Mouse (Mus musculus) CH12.LX (cell line): ENCODE results near the gene Gm39566. TPM values are rescaled to one million over a fixed set of nuclear protein-coding genes. Genes with fewer than 3 reads are reported as not detected.
A peak's percentile ranks its signal among the peaks of the same experiment; 100 is the strongest.

ENCODE experiments used
- DNase-seq: peaks from one replicate; pipeline ENCODE4 v3.0.0-alpha.2; 2013; ENCODE audit errors: extremely low read depth
- H3K27ac ChIP-seq: 2 replicates; pipeline ENCODE4 v1.5.1; 2012; ENCODE audit warnings: low read depth, mild to moderate bottlenecking, control low read depth, moderate library complexity; ENCODE audit not compliant: insufficient read depth
- H3K27me3 ChIP-seq: replicated peaks from 2 replicates; pipeline ENCODE3; 2012; ENCODE audit warnings: inconsistent platforms
- H3K36me3 ChIP-seq, 2 experiments: replicated peaks in 1 of 2; 2 replicates each; pipeline versions ENCODE3 to v1.6.1; 2012; ENCODE audit warnings: inconsistent platforms in 1 of 2, low read length in 1 of 2, mild to moderate bottlenecking in 1 of 2, mixed read lengths in 1 of 2, moderate library complexity in 1 of 2; ENCODE audit not compliant: control insufficient read depth in 1 of 2, insufficient read depth in 1 of 2
- H3K4me1 ChIP-seq, 2 experiments: 2 replicates each; pipeline ENCODE4 v1.6.1; 2012; ENCODE audit warnings: inconsistent platforms in 1 of 2, moderate library complexity in 1 of 2; ENCODE audit not compliant: insufficient read depth in 2 of 2, control insufficient read depth in 1 of 2
- H3K4me2 ChIP-seq: 2 replicates; pipeline ENCODE4 v1.6.1; 2012; ENCODE audit warnings: low read depth, mild to moderate bottlenecking, control low read depth; ENCODE audit not compliant: poor library complexity, insufficient read depth, severe bottlenecking
- H3K4me3 ChIP-seq, 3 experiments: fragments of 150-350 bp in 1 of 3; sonication (generic) in 1 of 3; replicated peaks in 1 of 3; 2 replicates each; pipeline versions ENCODE3 to v1.5.1; 2011 to 2012; ENCODE audit warnings: low read depth in 2 of 3, low read length in 2 of 3, mild to moderate bottlenecking in 2 of 3, moderate library complexity in 2 of 3, control low read depth in 1 of 3, improper control_type of control experiment in 1 of 3, inconsistent platforms in 1 of 3, mixed read lengths in 1 of 3; ENCODE audit not compliant: poor library complexity in 1 of 3
- H3K79me2 ChIP-seq: replicated peaks from 2 replicates; pipeline ENCODE4 v1.6.1; 2012; ENCODE audit warnings: mild to moderate bottlenecking, moderate library complexity; ENCODE audit not compliant: control insufficient read depth, poor library complexity, insufficient read depth, severe bottlenecking; ENCODE audit errors: extremely low read depth
- H3K9ac ChIP-seq: 2 replicates; pipeline ENCODE4 v1.6.1; 2012; ENCODE audit warnings: low read depth, mild to moderate bottlenecking, control low read depth, moderate library complexity; ENCODE audit not compliant: insufficient read depth
- H3K9me3 ChIP-seq: replicated peaks from 2 replicates; pipeline ENCODE3; 2012; ENCODE audit warnings: low read length, inconsistent platforms, mixed read lengths
- CTCF ChIP-seq, 2 experiments: IDR thresholded peaks in 1 of 2; conservative IDR thresholded peaks in 1 of 2; 2 replicates each; pipeline ENCODE4 v1.5.1; 2011 to 2012; ENCODE audit warnings: low read depth in 2 of 2, low read length in 2 of 2, improper control_type of control experiment in 1 of 2, inconsistent platforms in 1 of 2, mild to moderate bottlenecking in 1 of 2, moderate library complexity in 1 of 2
- ELF1 ChIP-seq: IDR thresholded peaks from 2 replicates; pipeline ENCODE4 v1.6.1; 2014; ENCODE audit warnings: low read depth, mild to moderate bottlenecking, inconsistent platforms, low read length, improper control_type of control experiment
- JUND ChIP-seq: conservative IDR thresholded peaks from 2 replicates; pipeline ENCODE4 v1.6.1; 2011; ENCODE audit warnings: low read depth, low read length, improper control_type of control experiment
- MAFK ChIP-seq: IDR thresholded peaks from 2 replicates; pipeline ENCODE4 v1.6.1; 2011; ENCODE audit warnings: low read length, improper control_type of control experiment; ENCODE audit not compliant: insufficient replicate concordance
- MAX ChIP-seq: IDR thresholded peaks from 2 replicates; pipeline ENCODE4 v1.6.1; 2011; ENCODE audit warnings: low read length, improper control_type of control experiment
- MEF2A ChIP-seq: IDR thresholded peaks from 2 replicates; pipeline ENCODE4 v1.6.1; 2014; ENCODE audit warnings: low read depth, mild to moderate bottlenecking, inconsistent platforms, low read length, improper control_type of control experiment, borderline replicate concordance
- POLR2A ChIP-seq: IDR thresholded peaks from 2 replicates; pipeline ENCODE4 v1.6.1; 2011; ENCODE audit warnings: low read depth, mild to moderate bottlenecking, improper control_type of control experiment, low read length
- RAD21 ChIP-seq: IDR thresholded peaks from 2 replicates; pipeline ENCODE4 v1.6.1; 2011; ENCODE audit warnings: low read depth, mild to moderate bottlenecking, low read length, improper control_type of control experiment, moderate library complexity
- RCOR1 ChIP-seq: conservative IDR thresholded peaks from 2 replicates; pipeline ENCODE4 v1.6.1; 2012; ENCODE audit warnings: low read depth, mild to moderate bottlenecking, inconsistent platforms, low read length, improper control_type of control experiment
- SMC3 ChIP-seq: IDR thresholded peaks from 2 replicates; pipeline ENCODE4 v1.6.1; 2011; ENCODE audit warnings: low read depth, low read length, improper control_type of control experiment
- UBTF ChIP-seq: IDR thresholded peaks from 2 replicates; pipeline ENCODE4 v1.6.1; 2012; ENCODE audit warnings: low read depth, mild to moderate bottlenecking, inconsistent platforms, low read length, improper control_type of control experiment, moderate library complexity
- dilution Hi-C: fragments of 300-500 bp; cut with MboI; formaldehyde crosslinking; loops from 2 replicates; pipeline ENCODE4 v1.14.3; 2020; ENCODE audit warnings: low sequenced_read_pairs; ENCODE audit not compliant: extremely low pct_unique_long_range_greater_than_20kb, extremely low pct_ligation_motif_present
- in situ Hi-C: fragments of 300-500 bp; cut with MboI; formaldehyde crosslinking; loops from 3 replicates; pipeline ENCODE4 v1.14.3; 2019; ENCODE audit warnings: low sequenced_read_pairs, low pct_ligation_motif_present, low pct_unique_long_range_greater_than_20kb, mixed read lengths
- polyA plus RNA-seq: library from polyadenylated mRNA; unstranded; fragments of >175 nt; gene quantifications from 2 replicates; pipeline ENCODE4 v1.2.1, GENCODE M21; 2012; ENCODE audit warnings: low read depth; ENCODE audit not compliant: insufficient read length
- total RNA-seq, 2 experiments: library from RNA; depleted of rRNA; stranded (reverse); fragments of 300-350 nt in 1 of 2; fragments of >200 nt in 1 of 2; gene quantifications; 2 replicates each; pipeline ENCODE4 v1.2.3; 2012 to 2014

Gm39566 gene
- total and polyA plus RNA-seq, 3 experiments = not detected

GRCm38 (mm10) chr11:69765221-69766125, 49.6 kb downstream of the Gm39566 start, which contains the start of gene Zbtb4:
TSS of gene Zbtb4 (plus strand) at chr11:69765912.
- H3K79me2 ChIP-seq = no peaks in the 10 kb centered on the region; the same call in 1 of the 2 replicates
- H3K4me1 ChIP-seq = peaks cover 17 to 23% of the 10 kb centered on the region in 2 experiments
- no peak within 1 kb of the TSS for H3K27ac ChIP-seq
- TF ChIP-seq MEF2A (no peak), POLR2A (peak; percentile 65), UBTF (peak; percentile 60; the same call in 1 of the 2 replicates)
- dilution Hi-C loops = no loop called here
- H3K27me3 ChIP-seq = peaks cover 4% of the 10 kb centered on the region
- no peaks in the 10 kb centered on the region for H3K9me3 ChIP-seq
- no peaks in the 10 kb centered on the region for H3K36me3 ChIP-seq
- peak within 1 kb of the TSS; percentile 92 for H3K9ac ChIP-seq
- no peak for DNase-seq
- peak within 1 kb of the TSS; percentile 69 to 81 (median 72) for H3K4me3 ChIP-seq
- peak within 1 kb of the TSS; percentile 44 for H3K4me2 ChIP-seq
- in situ Hi-C loops = no loop called here

- no peak for DNase-seq
Measured at GRCm38 (mm10) chr11:69763551-69763950, 51.5 kb downstream of the Gm39566 start.

GRCm38 (mm10) chr11:69761868-69762267, 53.2 kb downstream of the Gm39566 start, which contains the start of gene Slc35g3:
TSS of gene Slc35g3 (minus strand) at chr11:69761968.
- no peak within 1 kb of the TSS for H3K4me3 ChIP-seq
- H3K36me3 ChIP-seq = no peaks in the 10 kb centered on the region
- in situ Hi-C loops (no loop called here), dilution Hi-C loops (no loop called here)
- TF ChIP-seq MAFK (no peak), RCOR1 (no peak), MAX (no peak)
- H3K9me3 ChIP-seq = no peaks in the 10 kb centered on the region
- peaks cover 15 to 27% of the 10 kb centered on the region in 2 experiments for H3K4me1 ChIP-seq
- no peak within 1 kb of the TSS for H3K9ac ChIP-seq
- H3K27me3 ChIP-seq = peaks cover 4% of the 10 kb centered on the region
- no peak within 1 kb of the TSS for H3K4me2 ChIP-seq
- H3K79me2 ChIP-seq = peaks cover 10% of the 10 kb centered on the region
- no peak within 1 kb of the TSS for H3K27ac ChIP-seq
- no peak for DNase-seq

More at GRCm38 (mm10) chr11:69763551-69763950, 51.5 kb downstream of the Gm39566 start:
- Histone ChIP-seq H3K9me3 (no peaks in the 10 kb centered on the region), H3K4me2 (no peak overlapping the region), H3K27me3 (peaks cover 4% of the 10 kb centered on the region), H3K9ac (no peak overlapping the region), H3K4me1 (peaks cover 23 to 34% of the 10 kb centered on the region in 2 experiments), H3K36me3 (no peaks in the 10 kb centered on the region), H3K27ac (no peak overlapping the region)
- dilution Hi-C loops = no loop called here
- in situ Hi-C loops = no loop called here
- TF ChIP-seq ELF1 = no peak
- peak; percentile 54 for TF ChIP-seq SMC3
- 0 out of 2 replicates have a peak, but pooled peaks have one; percentile 20 for TF ChIP-seq JUND
- peak; percentile 54 for TF ChIP-seq RAD21
- TF ChIP-seq CTCF (conservative IDR thresholded peaks at IDR 0.05 in 1 of 2, IDR thresholded peaks at IDR 0.05 in 1 of 2; ENCODE audit: low read depth in 2 of 2, low read length in 2 of 2) = peak in 1 of 2 experiments; percentile 65; a peak in 2 of 4 replicates
- TF ChIP-seq, all 38 proteins: peak for 4
- Histone ChIP-seq H3K79me2 (no peaks in the 10 kb centered on the region; the same call in 1 of the 2 replicates), H3K4me3 (no peak overlapping the region)

Other genes starting within 250 kb of the Gm39566 start
Only the 20 nearest of the 44 such genes appear.
- gene Tnfsfm13, start 119.2 kb downstream of the Gm39566 start, total RNA-seq (2012; rRNA removed) = 0.08 TPM in 2 replicates
- not detected in 2 replicates for gene Tnfsfm13, start 119.2 kb downstream of the Gm39566 start, total RNA-seq (2014; rRNA removed)
- gene Tnfsfm13, start 119.2 kb downstream of the Gm39566 start, polyA plus RNA-seq = 0.25 TPM in 1 of 2 replicates, not detected in the other
- 44.5 and 45.0 TPM in 2 replicates for gene Polr2a, start 56.7 kb downstream of the Gm39566 start, total RNA-seq (2012; rRNA removed)
- gene Polr2a, start 56.7 kb downstream of the Gm39566 start, total RNA-seq (2014; rRNA removed) = 10.3 and 14.8 TPM in 2 replicates
- gene Polr2a, start 56.7 kb downstream of the Gm39566 start, polyA plus RNA-seq = 137 and 162 TPM in 2 replicates
- not detected in 2 replicates for gene Slc35g3, start 53.3 kb downstream of the Gm39566 start, total RNA-seq (2012; rRNA removed)
- not detected in 2 replicates for gene Slc35g3, start 53.3 kb downstream of the Gm39566 start, total RNA-seq (2014; rRNA removed)
- gene Slc35g3, start 53.3 kb downstream of the Gm39566 start, polyA plus RNA-seq = not detected in 2 replicates
- gene Zbtb4, start 49.4 kb downstream of the Gm39566 start, total RNA-seq (2012; rRNA removed) = 3.4 TPM in 2 replicates
- 0.75 and 0.77 TPM in 2 replicates for gene Zbtb4, start 49.4 kb downstream of the Gm39566 start, total RNA-seq (2014; rRNA removed)
- gene Zbtb4, start 49.4 kb downstream of the Gm39566 start, polyA plus RNA-seq = 2.3 and 3.0 TPM in 2 replicates
- gene Chrnb1, start 19.4 kb downstream of the Gm39566 start, total RNA-seq (2012; rRNA removed) = 2.1 and 2.2 TPM in 2 replicates
- 1.9 TPM in 2 replicates for gene Chrnb1, start 19.4 kb downstream of the Gm39566 start, total RNA-seq (2014; rRNA removed)
- gene Chrnb1, start 19.4 kb downstream of the Gm39566 start, polyA plus RNA-seq = 5.9 and 6.6 TPM in 2 replicates
- 0.92 and 0.93 TPM in 2 replicates for gene Fgf11, start 13.4 kb downstream of the Gm39566 start, total RNA-seq (2012; rRNA removed)
- 1.6 and 1.8 TPM in 2 replicates for gene Fgf11, start 13.4 kb downstream of the Gm39566 start, total RNA-seq (2014; rRNA removed)
- 3.7 and 3.9 TPM in 2 replicates for gene Fgf11, start 13.4 kb downstream of the Gm39566 start, polyA plus RNA-seq
- gene Tmem102, start 9.7 kb downstream of the Gm39566 start, total RNA-seq (2012; rRNA removed) = 0.08 TPM in 2 replicates
- gene Tmem102, start 9.7 kb downstream of the Gm39566 start, total RNA-seq (2014; rRNA removed) = not detected in 2 replicates
- gene Tmem102, start 9.7 kb downstream of the Gm39566 start, polyA plus RNA-seq = 0.16 TPM in 1 of 2 replicates, not detected in the other
- gene Spem2, start 3.2 kb upstream of the Gm39566 start, total RNA-seq (2012; rRNA removed) = not detected in 2 replicates
- gene Spem2, start 3.2 kb upstream of the Gm39566 start, total RNA-seq (2014; rRNA removed) = not detected in 2 replicates
- gene Spem2, start 3.2 kb upstream of the Gm39566 start, polyA plus RNA-seq = not detected in 2 replicates
- gene Spem1, start 6.9 kb upstream of the Gm39566 start, total RNA-seq (2012; rRNA removed) = not detected in 2 replicates
- gene Spem1, start 6.9 kb upstream of the Gm39566 start, total RNA-seq (2014; rRNA removed) = not detected in 2 replicates
- not detected in 2 replicates for gene Spem1, start 6.9 kb upstream of the Gm39566 start, polyA plus RNA-seq
- 0.55 and 1.3 TPM in 2 replicates for gene Nlgn2, start 22.5 kb upstream of the Gm39566 start, total RNA-seq (2012; rRNA removed)
- gene Nlgn2, start 22.5 kb upstream of the Gm39566 start, total RNA-seq (2014; rRNA removed) = 0.20 and 0.95 TPM in 2 replicates
- 1.1 and 1.2 TPM in 2 replicates for gene Nlgn2, start 22.5 kb upstream of the Gm39566 start, polyA plus RNA-seq
- 203 and 206 TPM in 2 replicates for gene Tmem256, start 23.2 kb upstream of the Gm39566 start, total RNA-seq (2012; rRNA removed)
- 262 and 327 TPM in 2 replicates for gene Tmem256, start 23.2 kb upstream of the Gm39566 start, total RNA-seq (2014; rRNA removed)
- gene Tmem256, start 23.2 kb upstream of the Gm39566 start, polyA plus RNA-seq = 185 and 218 TPM in 2 replicates
- 2.4 and 2.9 TPM in 2 replicates for gene Plscr3, start 31.1 kb upstream of the Gm39566 start, total RNA-seq (2012; rRNA removed)
- gene Plscr3, start 31.1 kb upstream of the Gm39566 start, total RNA-seq (2014; rRNA removed) = 2.0 and 2.5 TPM in 2 replicates
- gene Plscr3, start 31.1 kb upstream of the Gm39566 start, polyA plus RNA-seq = 12.5 and 15.3 TPM in 2 replicates
- 0.13 TPM in 1 of 2 replicates, not detected in the other for gene Tnk1, start 43.4 kb upstream of the Gm39566 start, total RNA-seq (2012; rRNA removed)
- not detected in 2 replicates for gene Tnk1, start 43.4 kb upstream of the Gm39566 start, total RNA-seq (2014; rRNA removed)
- gene Tnk1, start 43.4 kb upstream of the Gm39566 start, polyA plus RNA-seq = 0.22 and 0.30 TPM in 2 replicates
- gene Tmem95, start 62.7 kb upstream of the Gm39566 start, total RNA-seq (2012; rRNA removed) = not detected in 2 replicates
- not detected in 2 replicates for gene Tmem95, start 62.7 kb upstream of the Gm39566 start, total RNA-seq (2014; rRNA removed)
- not detected in 2 replicates for gene Tmem95, start 62.7 kb upstream of the Gm39566 start, polyA plus RNA-seq
- gene Kctd11, start 66.1 kb upstream of the Gm39566 start, total RNA-seq (2012; rRNA removed) = 3.3 and 3.9 TPM in 2 replicates
- 1.3 and 1.8 TPM in 2 replicates for gene Kctd11, start 66.1 kb upstream of the Gm39566 start, total RNA-seq (2014; rRNA removed)
- 1.5 and 2.1 TPM in 2 replicates for gene Kctd11, start 66.1 kb upstream of the Gm39566 start, polyA plus RNA-seq
- 38.9 and 39.6 TPM in 2 replicates for gene Acap1, start 80.2 kb upstream of the Gm39566 start, total RNA-seq (2012; rRNA removed)
- 58.2 and 66.2 TPM in 2 replicates for gene Acap1, start 80.2 kb upstream of the Gm39566 start, total RNA-seq (2014; rRNA removed)
- 66.7 and 70.9 TPM in 2 replicates for gene Acap1, start 80.2 kb upstream of the Gm39566 start, polyA plus RNA-seq
- gene 2810408A11Rik, start 85.7 kb upstream of the Gm39566 start, total RNA-seq (2012; rRNA removed) = 0.34 and 0.59 TPM in 2 replicates
- gene 2810408A11Rik, start 85.7 kb upstream of the Gm39566 start, total RNA-seq (2014; rRNA removed) = 0.35 and 0.86 TPM in 2 replicates
- 0.33 and 0.41 TPM in 2 replicates for gene 2810408A11Rik, start 85.7 kb upstream of the Gm39566 start, polyA plus RNA-seq
- 51.0 and 56.1 TPM in 2 replicates for gene Neurl4, start 85.8 kb upstream of the Gm39566 start, total RNA-seq (2012; rRNA removed)
- gene Neurl4, start 85.8 kb upstream of the Gm39566 start, total RNA-seq (2014; rRNA removed) = 21.4 and 22.9 TPM in 2 replicates
- gene Neurl4, start 85.8 kb upstream of the Gm39566 start, polyA plus RNA-seq = 40.1 and 46.2 TPM in 2 replicates
- gene Gps2, start 98.6 kb upstream of the Gm39566 start, total RNA-seq (2012; rRNA removed) = 29.4 and 35.9 TPM in 2 replicates
- 25.0 and 27.4 TPM in 2 replicates for gene Gps2, start 98.6 kb upstream of the Gm39566 start, total RNA-seq (2014; rRNA removed)
- 69.2 and 73.6 TPM in 2 replicates for gene Gps2, start 98.6 kb upstream of the Gm39566 start, polyA plus RNA-seq
- gene Eif5a, start 106.7 kb upstream of the Gm39566 start, total RNA-seq (2012; rRNA removed) = 1,419 and 1,651 TPM in 2 replicates
- 2,535 and 2,729 TPM in 2 replicates for gene Eif5a, start 106.7 kb upstream of the Gm39566 start, total RNA-seq (2014; rRNA removed)
- 3,314 and 3,421 TPM in 2 replicates for gene Eif5a, start 106.7 kb upstream of the Gm39566 start, polyA plus RNA-seq